Mouse (Mus musculus) lung, embryonic 16.5 days (tissue): ENCODE results near the gene Rbpms2. TPM values are rescaled to one million over a fixed set of nuclear protein-coding genes. Genes with fewer than 3 reads are reported as not detected.

Source experiments
- ATAC-seq: fragments of 200-750 bp; cut with Nextera tagmentation; 2 replicates; pipeline ENCODE4 v1.8.0; 2017; ENCODE audit warnings: low read depth, mild to moderate bottlenecking, moderate library complexity
- H3K27ac ChIP-seq: fragments of 300-500 bp; sonication (generic); 2 replicates; pipeline ENCODE4 v1.5.1; 2014; ENCODE audit warnings: mild to moderate bottlenecking, control low read depth, low read length
- H3K27me3 ChIP-seq: fragments of 300-500 bp; sonication (generic); 2 replicates; pipeline ENCODE4 v1.6.1; 2014; ENCODE audit warnings: low read depth, low read length, mixed read lengths; ENCODE audit not compliant: control insufficient read depth, insufficient read depth
- H3K36me3 ChIP-seq: fragments of 300-500 bp; sonication (generic); 2 replicates; pipeline ENCODE4 v1.6.1; 2014; ENCODE audit warnings: low read length; ENCODE audit not compliant: control insufficient read depth, insufficient read depth
- H3K4me1 ChIP-seq: fragments of 300-500 bp; sonication (generic); replicated peaks from 2 replicates; pipeline ENCODE4 v1.6.1; 2014; ENCODE audit warnings: low read length, mixed read lengths; ENCODE audit not compliant: control insufficient read depth, insufficient read depth
- H3K4me2 ChIP-seq: fragments of 300-500 bp; sonication (generic); 2 replicates; pipeline ENCODE4 v1.6.1; 2014; ENCODE audit warnings: low read depth, low read length, control low read depth
- H3K4me3 ChIP-seq: fragments of 300-500 bp; sonication (generic); 2 replicates; pipeline ENCODE4 v1.5.1; 2014; ENCODE audit warnings: mild to moderate bottlenecking, low read length, control low read depth
- H3K9ac ChIP-seq: fragments of 300-500 bp; sonication (generic); 2 replicates; pipeline ENCODE4 v1.6.1; 2014; ENCODE audit warnings: low read length, control low read depth
- H3K9me3 ChIP-seq: fragments of 300-500 bp; sonication (generic); 2 replicates; pipeline ENCODE4 v1.6.1; 2016; ENCODE audit warnings: low read length; ENCODE audit not compliant: control insufficient read depth
- whole genome bisulfite sequencing: fragments of 180-500 bp; shearing (Covaris S2); extraction: QIAGEN DNeasy Blood & Tissue Kit; methylation state at CpG from one replicate; pipeline ENCODE4 v1.1.7; 2014; 5-methylcytosine and 5-hydroxymethylcytosine counted together
- polyA plus RNA-seq: library from polyadenylated mRNA; unstranded; fragments of >200 nt; fragmentation: Nextera tagmentation; extraction: Ambion mirVana; gene quantifications from 2 replicates; pipeline ENCODE4 v1.2.1, GENCODE M21; 2015

Gene Rbpms2
- polyA plus RNA-seq, 1 experiment from 2014 or later = 14.1 TPM

GRCm38 (mm10) chr9:65611969-65612486, 17.4 kb upstream of the Rbpms2 start:
- Histone ChIP-seq H3K4me2 (no peak overlapping the region), H3K27ac (no peak overlapping the region), H3K4me1 (no peaks in the 10 kb centered on the region), H3K9ac (no peak overlapping the region), H3K4me3 (no peak overlapping the region), H3K9me3 (no peaks in the 10 kb centered on the region), H3K27me3 (no peaks in the 10 kb centered on the region), H3K36me3 (no peaks in the 10 kb centered on the region)
- ATAC-seq = no peak
- 51% methylated on average over 5 of the region's 5 CpGs for WGBS

GRCm38 (mm10) chr9:65613098-65613497, 16.4 kb upstream of the Rbpms2 start:
- H3K9ac ChIP-seq = no peak overlapping the region

GRCm38 (mm10) chr9:65619311-65619710, 10.1 kb upstream of the Rbpms2 start:
- H3K4me2 ChIP-seq = no peak overlapping the region
- no peaks in the 10 kb centered on the region for H3K27me3 ChIP-seq
- ATAC-seq = no peak
- no peak overlapping the region for H3K4me3 ChIP-seq
- WGBS = 66% methylated on average over 3 of the region's 3 CpGs
- H3K36me3 ChIP-seq = no peaks in the 10 kb centered on the region
- H3K9ac ChIP-seq = no peak overlapping the region
- H3K9me3 ChIP-seq = no peaks in the 10 kb centered on the region
- H3K4me1 ChIP-seq = no peaks in the 10 kb centered on the region
- no peak overlapping the region for H3K27ac ChIP-seq

More at GRCm38 (mm10) chr9:65613098-65613497, 16.4 kb upstream of the Rbpms2 start:
- Histone ChIP-seq H3K4me1 (no peaks in the 10 kb centered on the region), H3K9me3 (no peaks in the 10 kb centered on the region), H3K27me3 (no peaks in the 10 kb centered on the region), H3K36me3 (no peaks in the 10 kb centered on the region), H3K4me3 (no peak overlapping the region), H3K4me2 (no peak overlapping the region), H3K27ac (no peak overlapping the region)
- ATAC-seq = no peak
- 40% methylated on average over 2 of the region's 2 CpGs for WGBS

DNA sequence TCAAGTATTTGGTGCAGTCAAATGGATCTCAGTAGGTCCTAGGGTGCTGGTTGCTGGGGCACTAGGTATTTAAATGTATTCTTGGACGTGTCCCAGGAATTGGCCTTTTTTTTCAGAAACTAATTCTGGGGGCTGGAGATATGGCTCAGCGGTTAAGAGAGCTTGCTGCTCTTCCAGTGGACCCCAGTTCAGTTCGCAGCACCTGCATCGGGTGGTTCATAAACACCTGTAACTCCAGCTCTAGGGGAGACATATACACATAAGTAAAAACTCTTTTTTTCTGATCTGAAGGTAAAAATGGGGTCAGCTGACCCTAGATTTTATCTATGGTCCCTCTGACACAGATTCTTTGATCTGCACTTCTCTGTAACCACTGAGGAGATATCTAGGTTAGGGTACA, 8.3 kb upstream of the Rbpms2 start:
- no peaks in the 10 kb centered on the region for H3K36me3 ChIP-seq
- 83% methylated on average over 4 of the region's 4 CpGs for WGBS

GRCm38 (mm10) chr9:65621666-65622065, 7.8 kb upstream of the Rbpms2 start:
- Histone ChIP-seq H3K4me3 (no peak overlapping the region), H3K4me1 (no peaks in the 10 kb centered on the region), H3K9ac (no peak overlapping the region), H3K9me3 (no peaks in the 10 kb centered on the region), H3K27ac (no peak overlapping the region), H3K36me3 (no peaks in the 10 kb centered on the region), H3K4me2 (no peak overlapping the region), H3K27me3 (0 out of 2 replicates have a peak, but pooled peaks cover 2% of the 10 kb centered on the region)
- WGBS = 67% methylated on average over 2 of the region's 2 CpGs
- ATAC-seq = no peak

More for the DNA sequence above, 8.3 kb upstream of the Rbpms2 start:
- Histone ChIP-seq H3K27me3 (no peaks in the 10 kb centered on the region), H3K4me1 (no peaks in the 10 kb centered on the region), H3K9ac (no peak overlapping the region), H3K4me2 (no peak overlapping the region), H3K4me3 (no peak overlapping the region), H3K9me3 (no peaks in the 10 kb centered on the region), H3K27ac (no peak overlapping the region)
- ATAC-seq = no peak

- Histone ChIP-seq H3K9ac (no peak overlapping the region), H3K4me2 (no peak overlapping the region), H3K27ac (no peak overlapping the region), H3K36me3 (no peaks in the 10 kb centered on the region), H3K4me3 (no peak overlapping the region), H3K4me1 (no peaks in the 10 kb centered on the region), H3K27me3 (peaks cover 7% of the 10 kb centered on the region; the same call in 1 of the 2 replicates), H3K9me3 (no peaks in the 10 kb centered on the region)
- ATAC-seq = no peak
- 82% methylated on average over 5 of the region's 5 CpGs for WGBS
Observed at GRCm38 (mm10) chr9:65622826-65623225, 6.6 kb upstream of the Rbpms2 start.

DNA sequence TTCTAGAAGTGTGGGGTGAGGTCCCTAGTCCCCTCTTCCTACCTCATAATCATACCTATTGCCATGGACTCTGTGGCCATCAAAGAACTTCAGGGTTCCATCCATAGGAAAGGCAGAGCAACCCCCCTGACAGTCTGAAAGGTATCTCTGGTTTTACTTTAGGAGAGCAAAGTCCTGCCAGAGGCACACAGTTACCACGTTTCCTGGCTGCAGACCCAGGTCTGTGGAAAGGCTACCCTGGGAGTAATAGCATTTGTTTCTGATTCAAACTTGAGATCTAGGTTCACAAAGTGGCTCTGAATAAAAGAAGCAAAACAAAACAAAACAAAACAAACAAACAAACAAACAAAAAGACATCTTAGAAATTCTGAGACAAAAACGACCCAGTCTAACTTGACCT, 5.2 kb upstream of the Rbpms2 start:
- ATAC-seq = no peak
- 59% methylated on average over 2 of the region's 2 CpGs for WGBS
- H3K4me1 ChIP-seq = peaks cover 4% of the 10 kb centered on the region; the same call in 1 of the 2 replicates

GRCm38 (mm10) chr9:65629767-65630630, 551 bp downstream of the Rbpms2 start:
- no peaks in the 10 kb centered on the region for H3K9me3 ChIP-seq
- peak overlapping the region; percentile 76 for H3K4me3 ChIP-seq
- under 1% methylated on average over 48 of the region's 83 CpGs for WGBS
- H3K4me2 ChIP-seq = peak overlapping the region; percentile 99
- peak overlapping the region; percentile 27; the same call in 1 of the 2 replicates for H3K27ac ChIP-seq
- H3K27me3 ChIP-seq = peaks cover 30% of the 10 kb centered on the region
- ATAC-seq = peak; percentile 95
- peak overlapping the region; percentile 73 for H3K9ac ChIP-seq
- no peaks in the 10 kb centered on the region for H3K36me3 ChIP-seq
- H3K4me1 ChIP-seq = peaks cover 18% of the 10 kb centered on the region

More for the DNA sequence above, 5.2 kb upstream of the Rbpms2 start:
- H3K4me2 ChIP-seq = no peak overlapping the region
- no peak overlapping the region for H3K9ac ChIP-seq
- no peak overlapping the region for H3K4me3 ChIP-seq
- H3K27me3 ChIP-seq = peaks cover 16% of the 10 kb centered on the region
- no peaks in the 10 kb centered on the region for H3K9me3 ChIP-seq
- H3K36me3 ChIP-seq = no peaks in the 10 kb centered on the region
- no peak overlapping the region for H3K27ac ChIP-seq

- H3K4me3 ChIP-seq = peak overlapping the region; percentile 76
- H3K27ac ChIP-seq = peak overlapping the region; percentile 27; the same call in 1 of the 2 replicates
- peak overlapping the region; percentile 99 for H3K4me2 ChIP-seq
- no peaks in the 10 kb centered on the region for H3K9me3 ChIP-seq
- peaks cover 30% of the 10 kb centered on the region for H3K27me3 ChIP-seq
- no peaks in the 10 kb centered on the region for H3K36me3 ChIP-seq
- ATAC-seq = peak; percentile 66
- H3K4me1 ChIP-seq = peaks cover 18% of the 10 kb centered on the region
- H3K9ac ChIP-seq = peak overlapping the region; percentile 73
- under 1% methylated on average over 66 of the region's 78 CpGs for WGBS
Observed at GRCm38 (mm10) chr9:65630631-65631353, 1.3 kb downstream of the Rbpms2 start.
